Mouse (Mus musculus) G1E (cell line): Measurements from ENCODE around the gene Lmntd1. TPM values are rescaled to one million over a fixed set of nuclear protein-coding genes. Genes with fewer than 3 reads are reported as not detected.

Source experiments
- ATAC-seq: 2 replicates; pipeline ENCODE4 v1.8.0; 2016; ENCODE audit warnings: mild to moderate bottlenecking; ENCODE audit not compliant: insufficient number of reproducible peaks, poor library complexity, low FRiP score, severe bottlenecking; ENCODE audit errors: extremely low read depth
- DNase-seq: peaks from one replicate; pipeline ENCODE4 v3.0.0; 2012; ENCODE audit warnings: low spot score
- H3K27me3 ChIP-seq: 2 replicates; pipeline ENCODE4 v1.6.1; 2012; ENCODE audit warnings: mild to moderate bottlenecking, low read length, inconsistent platforms; ENCODE audit not compliant: insufficient read depth
- H3K36me3 ChIP-seq: replicated peaks from 2 replicates; pipeline ENCODE3; 2012; ENCODE audit warnings: mild to moderate bottlenecking, inconsistent platforms
- H3K4me1 ChIP-seq: 2 replicates; pipeline ENCODE4 v1.6.1; 2012; ENCODE audit warnings: low read depth, low read length, inconsistent platforms, mixed read lengths; ENCODE audit not compliant: insufficient read depth
- H3K4me3 ChIP-seq: 2 replicates; pipeline ENCODE4 v1.5.1; 2012; ENCODE audit warnings: low read depth, mild to moderate bottlenecking, inconsistent platforms, low read length, moderate library complexity, mixed read lengths
- H3K9me3 ChIP-seq: replicated peaks from 2 replicates; pipeline ENCODE4 v1.6.1; 2012; ENCODE audit warnings: inconsistent platforms
- CTCF ChIP-seq: IDR thresholded peaks from 2 replicates; pipeline ENCODE4 v1.5.1; 2012; ENCODE audit warnings: low read depth, low read length, inconsistent platforms, mixed read lengths
- GATA1 ChIP-seq: IDR thresholded peaks from 2 replicates; pipeline ENCODE4 v1.6.1; 2012; ENCODE audit warnings: borderline replicate concordance, low read length, inconsistent platforms, mixed read lengths
- GATA2 ChIP-seq: IDR thresholded peaks from 2 replicates; pipeline ENCODE4 v1.6.1; 2012; ENCODE audit warnings: low read depth, low read length, inconsistent platforms, borderline replicate concordance
- POLR2AphosphoS5 ChIP-seq: IDR thresholded peaks from 2 replicates; pipeline ENCODE4 v1.6.1; 2012; ENCODE audit warnings: low read depth, low read length, inconsistent platforms; ENCODE audit not compliant: insufficient replicate concordance
- TAL1 ChIP-seq: conservative IDR thresholded peaks from 2 replicates; pipeline ENCODE4 v1.6.1; 2012; ENCODE audit warnings: low read depth, low read length, inconsistent platforms, mixed read lengths
- polyA plus RNA-seq: library from polyadenylated mRNA; stranded (reverse); fragments of >175 nt; gene quantifications from 2 replicates; pipeline ENCODE4 v1.2.3, GENCODE M21; 2012
- total RNA-seq, 2 experiments: library from RNA; stranded (forward) in 1 of 2; stranded (reverse) in 1 of 2; fragments of 200-1000 nt in 1 of 2; fragments of >200 nt in 1 of 2; fragmentation: Nextera tagmentation in 1 of 2; gene quantifications; 2 replicates each; pipeline ENCODE4 v1.2.3; 2014 to 2017

The Lmntd1 gene
- total and polyA plus RNA-seq, 3 experiments = 0.22 TPM; not detected in 2

DNA sequence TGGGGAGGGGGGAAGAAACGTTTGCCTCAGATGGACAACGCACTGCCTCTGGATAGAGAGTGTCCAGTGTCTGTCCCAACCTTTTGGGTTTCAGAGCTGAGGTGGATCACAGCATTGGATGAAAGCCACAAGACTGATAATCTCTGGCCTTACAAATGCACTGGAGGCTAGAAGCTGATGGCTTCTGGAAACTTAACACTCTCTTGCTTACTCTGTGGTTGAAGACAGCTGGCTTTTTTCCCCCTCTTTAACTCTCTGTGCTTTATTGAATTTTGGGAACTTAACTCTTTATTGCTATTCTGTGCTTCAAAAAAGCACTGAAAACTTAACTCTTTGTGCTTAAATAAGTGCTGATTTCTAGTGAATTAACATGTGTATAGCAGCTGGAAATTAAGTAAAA, 223.7 kb downstream of the Lmntd1 start:
- ATAC-seq = no peak
- no peak for DNase-seq
- Histone ChIP-seq H3K4me1 (no peaks in the 10 kb centered on the region), H3K36me3 (no peaks in the 10 kb centered on the region), H3K27me3 (no peaks in the 10 kb centered on the region), H3K9me3 (peaks cover 65% of the 10 kb centered on the region), H3K4me3 (no peak overlapping the region)
- TF ChIP-seq GATA1 (no peak), POLR2AphosphoS5 (no peak), CTCF (no peak), GATA2 (no peak)

DNA sequence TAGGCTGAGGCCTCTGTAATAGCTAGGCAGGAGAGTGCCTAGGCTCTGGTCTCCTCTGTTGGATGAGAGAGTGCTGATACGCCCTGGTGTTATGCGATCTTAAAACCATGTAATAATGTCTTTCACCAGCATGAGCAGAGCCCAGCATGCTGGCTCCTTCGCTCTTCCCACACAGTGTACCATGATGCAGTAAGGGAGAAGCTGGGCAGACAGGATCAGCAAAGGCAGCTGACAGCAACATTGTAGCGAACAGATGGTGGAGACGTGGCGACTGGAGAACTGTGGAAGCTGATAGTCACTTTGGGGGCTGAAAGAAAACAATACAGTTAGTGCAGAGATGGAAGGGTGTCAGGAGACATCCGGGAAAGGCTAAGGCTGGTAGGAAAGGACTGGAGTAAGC, 224.2 kb downstream of the Lmntd1 start:
- DNase-seq = no peak
- Histone ChIP-seq H3K4me3 (no peak overlapping the region), H3K27me3 (no peaks in the 10 kb centered on the region), H3K4me1 (no peaks in the 10 kb centered on the region), H3K36me3 (no peaks in the 10 kb centered on the region), H3K9me3 (peaks cover 65% of the 10 kb centered on the region)
- TF ChIP-seq TAL1 (no peak), POLR2AphosphoS5 (no peak), GATA1 (no peak), GATA2 (no peak), CTCF (no peak)
- no peak for ATAC-seq

DNA sequence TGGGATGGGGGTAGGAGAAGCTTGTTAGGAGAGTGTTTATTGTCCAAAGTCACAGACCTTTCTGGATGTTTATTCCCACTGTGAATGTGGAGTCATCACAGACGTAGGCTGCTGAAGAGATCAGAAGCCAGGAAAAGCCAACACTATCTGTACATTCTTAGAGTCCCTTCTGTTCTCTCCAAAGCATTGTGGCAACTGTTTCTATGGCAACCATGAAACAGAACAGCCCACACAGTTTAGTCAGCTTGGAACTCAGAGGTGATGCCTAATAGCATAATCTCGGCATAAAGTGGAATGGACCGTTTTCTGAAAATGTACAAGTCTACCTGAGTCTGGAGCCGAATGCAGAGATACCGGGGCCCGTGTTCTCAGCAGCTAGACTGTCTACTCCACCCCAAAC, 226.7 kb downstream of the Lmntd1 start:
- Histone ChIP-seq H3K36me3 (no peaks in the 10 kb centered on the region), H3K27me3 (no peaks in the 10 kb centered on the region), H3K4me3 (no peak overlapping the region), H3K4me1 (no peaks in the 10 kb centered on the region), H3K9me3 (peaks cover 52% of the 10 kb centered on the region)
- no peak for ATAC-seq
- no peak for DNase-seq
- TF ChIP-seq TAL1 (no peak), POLR2AphosphoS5 (no peak), CTCF (no peak), GATA1 (no peak), GATA2 (no peak)

DNA sequence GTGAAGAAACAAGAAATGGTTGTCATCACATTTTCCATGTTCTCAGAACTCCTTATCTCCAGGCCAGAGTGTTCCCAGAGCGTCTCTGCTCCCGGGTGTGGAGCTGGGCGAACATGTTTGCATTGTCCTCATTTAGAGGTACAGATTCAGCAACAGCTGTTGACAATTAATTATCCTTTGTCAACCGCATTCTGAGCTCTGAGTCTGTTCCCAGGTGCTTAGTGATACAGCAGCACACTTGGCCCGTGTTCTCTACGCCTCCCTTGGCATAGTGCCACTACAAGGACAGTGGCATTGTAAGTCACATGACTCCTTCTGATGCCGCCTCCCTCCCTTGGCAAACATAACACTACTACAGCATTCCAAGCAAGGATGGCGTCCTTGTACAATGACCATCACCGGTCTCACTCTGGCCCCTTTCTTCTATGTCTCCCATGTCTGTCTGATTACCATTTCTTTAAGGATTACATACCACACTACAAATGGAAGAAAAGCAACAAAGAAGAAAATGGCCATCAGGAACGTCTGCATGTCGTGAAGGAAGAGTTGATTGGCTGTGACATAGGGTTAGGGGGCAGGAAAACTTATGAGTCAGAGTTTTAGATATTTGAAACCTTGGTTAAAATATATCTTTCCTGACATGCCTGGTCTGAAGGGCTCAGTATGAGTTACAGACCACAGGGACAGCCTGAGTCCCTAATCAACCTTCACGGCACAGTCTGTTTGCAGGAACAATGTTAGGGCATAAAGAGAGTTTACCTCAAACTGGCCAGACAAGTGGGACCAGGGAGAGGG, 231.3 kb downstream of the Lmntd1 start:
- Histone ChIP-seq H3K4me3 (no peak overlapping the region), H3K4me1 (no peaks in the 10 kb centered on the region), H3K9me3 (peaks cover 46% of the 10 kb centered on the region), H3K27me3 (no peaks in the 10 kb centered on the region), H3K36me3 (no peaks in the 10 kb centered on the region)
- ATAC-seq (no peak), DNase-seq (no peak)
- TF ChIP-seq CTCF (no peak), GATA2 (no peak), POLR2AphosphoS5 (no peak), GATA1 (no peak), TAL1 (no peak)

DNA sequence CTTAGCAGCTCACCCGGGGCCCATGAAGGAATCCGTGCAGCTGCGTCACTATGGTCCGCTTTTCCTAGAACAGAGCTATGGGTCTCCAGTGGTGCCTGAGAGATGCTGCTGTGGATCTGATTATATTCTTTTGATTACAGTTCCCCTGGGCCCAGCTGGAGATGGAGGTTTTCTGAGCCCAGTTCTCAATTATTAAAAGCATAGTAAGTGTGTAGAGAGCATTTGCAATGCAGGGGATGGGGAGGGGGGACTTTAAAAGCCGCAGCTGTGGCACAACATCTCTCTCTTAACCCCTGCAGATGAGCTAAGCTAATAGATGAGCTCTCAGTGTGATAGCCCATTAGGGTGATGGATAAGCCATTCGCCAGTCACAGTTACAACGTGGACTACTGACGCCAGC, 233.2 kb downstream of the Lmntd1 start:
- H3K27me3 ChIP-seq = no peaks in the 10 kb centered on the region
- H3K4me3 ChIP-seq = no peak overlapping the region
- TF ChIP-seq CTCF (no peak), GATA1 (no peak), TAL1 (no peak), POLR2AphosphoS5 (no peak), GATA2 (no peak)
- ATAC-seq (no peak), DNase-seq (no peak)
- H3K36me3 ChIP-seq = no peaks in the 10 kb centered on the region
- no peaks in the 10 kb centered on the region for H3K4me1 ChIP-seq
- peaks cover 47% of the 10 kb centered on the region for H3K9me3 ChIP-seq

DNA sequence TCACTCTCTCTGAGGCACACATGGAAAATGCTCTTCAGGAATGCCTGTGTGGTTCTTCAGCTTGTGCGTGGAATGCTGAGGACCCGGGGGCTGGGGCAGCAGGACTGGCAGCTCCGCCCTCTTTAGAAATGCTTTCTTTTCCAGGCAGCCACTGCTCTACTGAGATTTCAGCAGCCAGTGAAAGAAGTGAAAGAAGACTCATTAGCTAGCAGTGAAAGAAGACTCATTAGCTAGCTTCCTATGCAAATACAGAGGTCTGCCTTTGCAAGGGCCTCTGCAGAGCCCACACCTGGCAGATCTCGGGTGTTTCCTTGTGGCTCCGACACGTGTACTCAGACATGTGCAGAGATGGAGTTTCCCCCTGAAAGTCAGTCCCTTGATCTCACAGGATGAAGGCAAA, 234.9 kb downstream of the Lmntd1 start:
- no peak for TF ChIP-seq GATA1
- TF ChIP-seq POLR2AphosphoS5 = no peak
- no peak for TF ChIP-seq TAL1
- TF ChIP-seq GATA2 = no peak

More for the DNA sequence above, 234.9 kb downstream of the Lmntd1 start:
- no peak for DNase-seq
- no peaks in the 10 kb centered on the region for H3K4me1 ChIP-seq
- H3K36me3 ChIP-seq = no peaks in the 10 kb centered on the region
- no peaks in the 10 kb centered on the region for H3K27me3 ChIP-seq
- no peak overlapping the region for H3K4me3 ChIP-seq
- no peak for ATAC-seq
- H3K9me3 ChIP-seq = peaks cover 60% of the 10 kb centered on the region
